Mouse (Mus musculus): ENCODE measurements around the gene 4931406P16Rik. TPM values are rescaled to one million over a fixed set of nuclear protein-coding genes. Genes with fewer than 3 reads are reported as not detected.

The 4931406P16Rik gene
- polyA plus RNA-seq, 1 experiment from 2014 or later = 23.6 TPM

GRCm38 (mm10) chr7:34268463-34268862 lies 44.9 kb downstream of the 4931406P16Rik start:
- 48% methylated on average over 1 of the region's 1 CpGs for WGBS
- no peak overlapping the region for H3K4me2 ChIP-seq

GRCm38 (mm10) chr7:34266421-34266820 lies 46.9 kb downstream of the 4931406P16Rik start:
- Histone ChIP-seq H3K9ac (no peak overlapping the region), H3K4me1 (peaks cover 6% of the 10 kb centered on the region), H3K9me3 (no peaks in the 10 kb centered on the region), H3K27ac (no peak overlapping the region), H3K36me3 (peaks cover 7% of the 10 kb centered on the region; the same call in 1 of the 2 replicates), H3K4me3 (no peak overlapping the region), H3K4me2 (no peak overlapping the region), H3K27me3 (no peaks in the 10 kb centered on the region)
- ATAC-seq (ENCODE audit: insufficient number of reproducible peaks, insufficient read depth, low FRiP score, low TSS enrichment, low read depth) = no peak

More at GRCm38 (mm10) chr7:34268463-34268862, 44.9 kb downstream of the 4931406P16Rik start:
- no peak for ATAC-seq (ENCODE audit: insufficient number of reproducible peaks, insufficient read depth, low FRiP score, low TSS enrichment, low read depth)
- Histone ChIP-seq H3K4me3 (no peak overlapping the region), H3K9ac (no peak overlapping the region), H3K27me3 (no peaks in the 10 kb centered on the region), H3K36me3 (no peaks in the 10 kb centered on the region), H3K27ac (0 out of 2 replicates have a peak overlapping the region, but pooled peaks have one; percentile 44), H3K9me3 (no peaks in the 10 kb centered on the region), H3K4me1 (peaks cover 10% of the 10 kb centered on the region)

- H3K27me3 ChIP-seq = no peaks in the 10 kb centered on the region
- H3K4me1 ChIP-seq = peaks cover 6% of the 10 kb centered on the region
- H3K4me3 ChIP-seq = no peak overlapping the region
- no peaks in the 10 kb centered on the region for H3K9me3 ChIP-seq
- no peak overlapping the region for H3K9ac ChIP-seq
- no peak for ATAC-seq (ENCODE audit: insufficient number of reproducible peaks, insufficient read depth, low FRiP score, low TSS enrichment, low read depth)
- 59% methylated on average over 5 of the region's 5 CpGs for WGBS
- H3K36me3 ChIP-seq = peaks cover 8% of the 10 kb centered on the region; the same call in 1 of the 2 replicates
- H3K27ac ChIP-seq = no peak overlapping the region
- H3K4me2 ChIP-seq = no peak overlapping the region
These were observed 47.4 kb downstream of the 4931406P16Rik start for GRCm38 (mm10) chr7:34265876-34266346.

GRCm38 (mm10) chr7:34263437-34263836 lies 49.9 kb downstream of the 4931406P16Rik start:
- Histone ChIP-seq H3K9ac (no peak overlapping the region), H3K4me1 (peaks cover 8% of the 10 kb centered on the region), H3K36me3 (peaks cover 8% of the 10 kb centered on the region; the same call in 1 of the 2 replicates), H3K27ac (no peak overlapping the region), H3K4me3 (no peak overlapping the region), H3K27me3 (no peaks in the 10 kb centered on the region), H3K4me2 (no peak overlapping the region), H3K9me3 (no peaks in the 10 kb centered on the region)
- ATAC-seq (ENCODE audit: insufficient number of reproducible peaks, insufficient read depth, low FRiP score, low TSS enrichment, low read depth) = no peak
- 86% methylated on average over 5 of the region's 5 CpGs for WGBS

- Histone ChIP-seq H3K36me3 (peaks cover 34% of the 10 kb centered on the region), H3K4me3 (no peak overlapping the region), H3K27me3 (no peaks in the 10 kb centered on the region), H3K4me2 (no peak overlapping the region), H3K9ac (no peak overlapping the region), H3K4me1 (peaks cover 11% of the 10 kb centered on the region; the same call in 1 of the 2 replicates), H3K9me3 (no peaks in the 10 kb centered on the region), H3K27ac (peak overlapping the region; percentile 24; the same call in 1 of the 2 replicates)
- no peak for ATAC-seq (ENCODE audit: insufficient number of reproducible peaks, insufficient read depth, low FRiP score, low TSS enrichment, low read depth)
- 20% methylated on average over 1 of the region's 1 CpGs for WGBS
These were observed 54.9 kb downstream of the 4931406P16Rik start for GRCm38 (mm10) chr7:34258407-34258806.

- Histone ChIP-seq H3K36me3 (peaks cover 31% of the 10 kb centered on the region), H3K4me3 (no peak overlapping the region), H3K4me1 (peaks cover 11% of the 10 kb centered on the region; the same call in 1 of the 2 replicates), H3K4me2 (no peak overlapping the region), H3K27ac (no peak overlapping the region), H3K27me3 (no peaks in the 10 kb centered on the region), H3K9me3 (no peaks in the 10 kb centered on the region), H3K9ac (no peak overlapping the region)
- WGBS = 76% methylated on average over 9 of the region's 9 CpGs
- no peak for ATAC-seq (ENCODE audit: insufficient number of reproducible peaks, insufficient read depth, low FRiP score, low TSS enrichment, low read depth)
These were observed 56.1 kb downstream of the 4931406P16Rik start for GRCm38 (mm10) chr7:34257279-34257678.

GRCm38 (mm10) chr7:34255916-34256315 lies 57.4 kb downstream of the 4931406P16Rik start:
- Histone ChIP-seq H3K9ac (no peak overlapping the region), H3K36me3 (peaks cover 27% of the 10 kb centered on the region)
- WGBS = 88% methylated on average over 1 of the region's 1 CpGs

GRCm38 (mm10) chr7:34255137-34255536 lies 58.2 kb downstream of the 4931406P16Rik start:
- Histone ChIP-seq H3K4me2 (no peak overlapping the region), H3K4me3 (no peak overlapping the region), H3K27me3 (no peaks in the 10 kb centered on the region), H3K27ac (no peak overlapping the region), H3K9ac (no peak overlapping the region), H3K9me3 (no peaks in the 10 kb centered on the region), H3K4me1 (peaks cover 15% of the 10 kb centered on the region; the same call in 1 of the 2 replicates), H3K36me3 (peaks cover 30% of the 10 kb centered on the region)
- 74% methylated on average over 3 of the region's 3 CpGs for WGBS
- no peak for ATAC-seq (ENCODE audit: insufficient number of reproducible peaks, insufficient read depth, low FRiP score, low TSS enrichment, low read depth)

More at GRCm38 (mm10) chr7:34255916-34256315, 57.4 kb downstream of the 4931406P16Rik start:
- H3K4me2 ChIP-seq = no peak overlapping the region
- no peak for ATAC-seq (ENCODE audit: insufficient number of reproducible peaks, insufficient read depth, low FRiP score, low TSS enrichment, low read depth)
- H3K4me1 ChIP-seq = peaks cover 15% of the 10 kb centered on the region; the same call in 1 of the 2 replicates
- H3K9me3 ChIP-seq = no peaks in the 10 kb centered on the region
- no peaks in the 10 kb centered on the region for H3K27me3 ChIP-seq
- no peak overlapping the region for H3K4me3 ChIP-seq
- peak overlapping the region; percentile 22; the same call in 1 of the 2 replicates for H3K27ac ChIP-seq

GRCm38 (mm10) chr7:34252030-34252429 lies 61.3 kb downstream of the 4931406P16Rik start:
- H3K27me3 ChIP-seq = no peaks in the 10 kb centered on the region
- WGBS = 37% methylated on average over 2 of the region's 2 CpGs

GRCm38 (mm10) chr7:34250738-34251137 lies 62.6 kb downstream of the 4931406P16Rik start, which contains the start of gene Gm6096:
TSS of gene Gm6096 (plus strand) at chr7:34251038.
- no peak within 1 kb of the TSS for H3K4me3 ChIP-seq
- no peak within 1 kb of the TSS for H3K27ac ChIP-seq
- H3K36me3 ChIP-seq = peaks cover 42% of the 10 kb centered on the region
- H3K4me1 ChIP-seq = 0 out of 2 replicates have a peak, but pooled peaks cover 4% of the 10 kb centered on the region
- no peak within 1 kb of the TSS for H3K4me2 ChIP-seq
- ATAC-seq (ENCODE audit: insufficient number of reproducible peaks, insufficient read depth, low FRiP score, low TSS enrichment, low read depth) = no peak
- H3K27me3 ChIP-seq = no peaks in the 10 kb centered on the region
- WGBS = 94% methylated on average over 7 of the region's 7 CpGs
- no peak within 1 kb of the TSS for H3K9ac ChIP-seq
- no peaks in the 10 kb centered on the region for H3K9me3 ChIP-seq

More at GRCm38 (mm10) chr7:34252030-34252429, 61.3 kb downstream of the 4931406P16Rik start:
- Histone ChIP-seq H3K4me2 (no peak overlapping the region), H3K4me3 (no peak overlapping the region), H3K36me3 (peaks cover 42% of the 10 kb centered on the region), H3K27ac (no peak overlapping the region), H3K9me3 (no peaks in the 10 kb centered on the region), H3K9ac (no peak overlapping the region), H3K4me1 (0 out of 2 replicates have a peak, but pooled peaks cover 4% of the 10 kb centered on the region)
- ATAC-seq (ENCODE audit: insufficient number of reproducible peaks, insufficient read depth, low FRiP score, low TSS enrichment, low read depth) = no peak

GRCm38 (mm10) chr7:34246870-34247499 lies 66.4 kb downstream of the 4931406P16Rik start:
- Histone ChIP-seq H3K4me2 (no peak overlapping the region), H3K36me3 (peaks cover 61% of the 10 kb centered on the region), H3K27me3 (no peaks in the 10 kb centered on the region), H3K4me3 (no peak overlapping the region), H3K9me3 (no peaks in the 10 kb centered on the region), H3K27ac (no peak overlapping the region), H3K9ac (no peak overlapping the region), H3K4me1 (0 out of 2 replicates have a peak, but pooled peaks cover 4% of the 10 kb centered on the region)
- ATAC-seq (ENCODE audit: insufficient number of reproducible peaks, insufficient read depth, low FRiP score, low TSS enrichment, low read depth) = no peak
- WGBS = 84% methylated on average over 3 of the region's 3 CpGs

- ATAC-seq (ENCODE audit: insufficient number of reproducible peaks, insufficient read depth, low FRiP score, low TSS enrichment, low read depth) = no peak
- peaks cover 78% of the 10 kb centered on the region for H3K36me3 ChIP-seq
- H3K9me3 ChIP-seq = no peaks in the 10 kb centered on the region
- no peak overlapping the region for H3K4me2 ChIP-seq
- H3K27me3 ChIP-seq = no peaks in the 10 kb centered on the region
- no peaks in the 10 kb centered on the region for H3K4me1 ChIP-seq
- H3K4me3 ChIP-seq = no peak overlapping the region
- 93% methylated on average over 11 of the region's 11 CpGs for WGBS
- H3K27ac ChIP-seq = no peak overlapping the region
- no peak overlapping the region for H3K9ac ChIP-seq
These were observed 71.2 kb downstream of the 4931406P16Rik start for GRCm38 (mm10) chr7:34242176-34242575.
